Mouse (Mus musculus): Measurements from ENCODE around the gene Mmd2. TPM values are rescaled to one million over a fixed set of nuclear protein-coding genes. Genes with fewer than 3 reads are reported as not detected.
A peak's percentile ranks its signal among the peaks of the same experiment; 100 is the strongest.

Gene Mmd2
- polyA plus RNA-seq, 1 experiment: not detected

DNA sequence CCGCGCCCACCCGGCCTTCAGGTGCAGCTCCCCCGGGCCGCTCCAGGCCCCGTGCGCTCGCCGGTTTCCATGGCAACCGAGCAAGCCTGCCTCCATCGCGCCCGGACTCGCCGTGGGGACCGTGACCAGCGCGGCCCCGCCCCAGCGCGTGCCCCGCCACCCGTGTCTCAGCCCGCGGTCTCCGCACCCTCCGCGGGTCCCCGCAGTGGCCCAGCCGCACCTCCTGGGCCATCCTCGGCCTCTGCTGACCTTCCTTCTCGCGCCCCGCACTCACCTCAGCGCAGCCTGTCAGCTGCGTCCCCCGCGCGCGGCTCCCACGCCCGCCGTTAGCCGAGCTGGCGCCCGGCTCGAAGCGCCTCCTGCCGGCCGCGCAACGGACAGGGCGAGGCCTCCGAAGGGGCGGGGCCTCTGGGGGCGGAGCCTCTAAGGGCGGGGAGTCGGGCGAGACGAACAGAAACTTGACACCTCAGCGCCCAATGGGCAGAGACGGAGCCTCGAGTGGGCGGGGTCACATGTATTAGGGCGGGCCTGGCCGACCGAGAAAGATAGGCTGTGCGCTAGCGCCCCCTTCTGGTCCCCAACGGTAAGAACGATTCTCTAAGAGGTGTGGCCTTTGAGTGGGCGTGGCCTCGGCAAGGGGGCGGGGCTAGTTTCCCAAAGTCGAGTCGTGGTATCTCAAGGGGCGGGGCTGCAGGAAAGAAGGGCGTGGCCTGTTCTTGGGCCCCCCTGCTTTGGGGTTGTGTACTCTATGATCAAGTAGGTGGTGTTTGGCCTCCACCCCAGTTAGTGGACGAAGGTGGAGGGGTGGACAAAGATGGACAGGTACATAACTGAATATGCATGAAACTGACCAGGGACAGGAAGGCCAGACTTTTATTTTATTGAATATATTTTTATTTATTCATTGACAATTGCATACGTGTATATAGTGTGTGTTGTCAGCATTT, 57.6 kb downstream of the Mmd2 start, which contains the start of gene Radil:
Radil (minus strand) TSS at position 393 of the 947 bp plus-strand sequence.
- peak within 1 kb of the TSS; percentile 54 for H3K4me3 ChIP-seq (ENCODE audit: insufficient read depth, low read length)
- no peak for TF ChIP-seq POLR2A (IDR thresholded peaks at IDR 0.05; ENCODE audit: borderline replicate concordance, low read depth, low read length)
- TF ChIP-seq CTCF (IDR thresholded peaks at IDR 0.05; ENCODE audit: low read depth, low read length): peak; percentile 55
- no peaks in the 10 kb centered on the region for H3K4me1 ChIP-seq (ENCODE audit: control insufficient read depth, insufficient read depth, low read length)
- no peak within 1 kb of the TSS for H3K27ac ChIP-seq (ENCODE audit: insufficient read depth, low read depth, low read length)

DNA sequence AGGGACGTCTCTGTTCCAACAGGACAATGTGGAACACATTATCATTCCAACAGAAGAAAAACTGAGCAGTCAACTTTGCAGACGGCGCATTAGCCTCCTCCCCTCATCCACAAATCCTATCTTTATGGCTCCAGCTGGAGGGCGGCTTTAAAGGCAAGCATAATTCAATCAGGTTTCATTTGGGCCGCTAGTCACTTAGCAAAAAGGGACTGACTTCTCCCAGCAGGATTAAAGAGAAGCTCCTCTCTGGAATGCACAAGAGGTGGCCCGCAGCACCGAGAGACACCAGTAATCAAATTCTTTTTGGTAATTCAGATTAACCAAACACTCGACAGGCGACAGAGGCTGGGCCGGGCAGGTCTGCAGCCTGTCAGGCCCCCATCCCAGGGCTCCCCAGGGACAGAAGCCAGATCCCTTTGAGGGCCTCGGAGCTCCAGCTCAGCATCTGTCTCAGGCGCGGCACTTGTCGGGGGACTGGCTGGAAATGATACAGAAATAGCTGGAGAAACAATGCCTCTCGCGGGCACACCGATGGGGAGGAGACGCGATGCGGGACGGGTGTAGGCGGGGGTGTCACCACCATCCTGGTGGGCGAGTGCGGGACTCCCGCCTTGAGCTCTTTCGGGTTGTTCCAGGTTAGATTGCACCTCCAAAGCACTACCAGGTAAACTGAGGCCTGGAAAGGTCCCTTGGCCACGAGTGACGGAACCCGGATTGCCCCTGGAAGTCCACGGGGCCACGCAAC, 58.5 kb downstream of the Mmd2 start:
- no peak for TF ChIP-seq CTCF (IDR thresholded peaks at IDR 0.05; ENCODE audit: low read depth, low read length)
- TF ChIP-seq POLR2A (IDR thresholded peaks at IDR 0.05; ENCODE audit: borderline replicate concordance, low read depth, low read length): no peak
- no peak overlapping the region for H3K27ac ChIP-seq (ENCODE audit: insufficient read depth, low read depth, low read length)
- peak overlapping the region; percentile 54 for H3K4me3 ChIP-seq (ENCODE audit: insufficient read depth, low read length)
- no peaks in the 10 kb centered on the region for H3K4me1 ChIP-seq (ENCODE audit: control insufficient read depth, insufficient read depth, low read length)

DNA sequence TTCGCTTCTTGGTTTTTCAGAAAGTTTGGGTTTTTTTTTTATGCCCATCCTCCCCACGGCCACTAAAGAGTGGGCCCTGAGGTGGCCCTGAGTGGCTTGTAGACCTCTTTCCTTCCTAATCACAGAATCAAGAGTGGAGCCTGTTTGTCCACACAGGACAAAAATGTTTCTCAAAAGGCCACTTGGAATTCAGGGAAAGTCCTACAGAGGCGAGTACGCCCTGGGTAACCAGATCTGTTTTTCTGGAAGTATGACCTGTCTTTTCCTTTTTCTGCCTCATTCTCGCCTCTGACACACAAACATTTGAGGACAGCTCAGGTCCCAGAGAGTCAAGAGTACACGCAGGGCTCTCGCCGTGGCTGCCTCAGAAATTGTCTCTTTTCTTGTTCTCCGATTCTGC, 59.2 kb downstream of the Mmd2 start:
- no peak overlapping the region for H3K4me3 ChIP-seq (ENCODE audit: insufficient read depth, low read length)
- H3K27ac ChIP-seq (ENCODE audit: insufficient read depth, low read depth, low read length): no peak overlapping the region
- H3K4me1 ChIP-seq (ENCODE audit: control insufficient read depth, insufficient read depth, low read length): no peaks in the 10 kb centered on the region
- no peak for TF ChIP-seq CTCF (IDR thresholded peaks at IDR 0.05; ENCODE audit: low read depth, low read length)
- TF ChIP-seq POLR2A (IDR thresholded peaks at IDR 0.05; ENCODE audit: borderline replicate concordance, low read depth, low read length): no peak

DNA sequence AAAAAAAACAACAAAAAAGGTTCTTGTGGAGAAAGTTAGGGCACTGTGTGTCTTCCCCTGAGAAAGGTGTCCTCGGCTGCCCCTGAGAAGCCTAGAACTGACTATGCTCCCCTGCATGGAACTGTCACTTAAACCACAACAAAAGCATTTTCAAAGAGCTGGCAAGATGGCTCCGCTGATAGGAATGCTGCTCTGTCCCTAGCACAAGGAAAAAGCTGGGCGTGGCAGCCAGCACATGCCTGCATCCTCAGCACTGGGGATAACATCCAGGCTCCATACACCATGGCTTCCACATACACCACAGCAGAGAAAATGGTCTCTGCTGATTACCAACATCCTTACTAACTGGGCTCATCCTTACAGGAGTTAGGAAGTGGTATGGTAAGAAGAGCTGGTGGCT, 61.5 kb downstream of the Mmd2 start:
- H3K27ac ChIP-seq (ENCODE audit: insufficient read depth, low read depth, low read length): no peak overlapping the region
- TF ChIP-seq POLR2A (IDR thresholded peaks at IDR 0.05; ENCODE audit: borderline replicate concordance, low read depth, low read length) (no peak), CTCF (IDR thresholded peaks at IDR 0.05; ENCODE audit: low read depth, low read length) (no peak)
- H3K4me1 ChIP-seq (ENCODE audit: control insufficient read depth, insufficient read depth, low read length): no peaks in the 10 kb centered on the region
- H3K4me3 ChIP-seq (ENCODE audit: insufficient read depth, low read length): no peak overlapping the region

DNA sequence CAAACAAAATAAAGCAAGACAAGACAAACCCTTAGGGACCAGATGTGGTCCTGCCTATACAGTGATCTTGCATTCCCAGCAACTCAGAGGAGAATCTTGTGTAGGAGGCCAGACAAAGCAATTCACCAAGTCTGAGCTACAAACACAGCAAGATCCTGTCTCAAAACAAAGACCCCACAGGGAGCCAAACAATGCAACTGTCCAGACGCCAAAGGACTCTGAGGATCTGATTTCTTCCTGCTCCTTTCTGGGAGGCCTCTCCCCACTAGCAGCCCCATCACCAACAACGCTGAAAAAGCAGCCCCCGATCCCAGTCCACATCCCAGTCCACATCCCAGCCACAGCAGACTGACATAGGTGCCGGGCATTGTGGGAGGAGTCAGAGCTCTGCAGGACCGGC, 62.3 kb downstream of the Mmd2 start:
- H3K27ac ChIP-seq (ENCODE audit: insufficient read depth, low read depth, low read length): no peak overlapping the region
- H3K4me3 ChIP-seq (ENCODE audit: insufficient read depth, low read length): no peak overlapping the region
- TF ChIP-seq POLR2A (IDR thresholded peaks at IDR 0.05; ENCODE audit: borderline replicate concordance, low read depth, low read length) (no peak), CTCF (IDR thresholded peaks at IDR 0.05; ENCODE audit: low read depth, low read length) (no peak)
- no peaks in the 10 kb centered on the region for H3K4me1 ChIP-seq (ENCODE audit: control insufficient read depth, insufficient read depth, low read length)

DNA sequence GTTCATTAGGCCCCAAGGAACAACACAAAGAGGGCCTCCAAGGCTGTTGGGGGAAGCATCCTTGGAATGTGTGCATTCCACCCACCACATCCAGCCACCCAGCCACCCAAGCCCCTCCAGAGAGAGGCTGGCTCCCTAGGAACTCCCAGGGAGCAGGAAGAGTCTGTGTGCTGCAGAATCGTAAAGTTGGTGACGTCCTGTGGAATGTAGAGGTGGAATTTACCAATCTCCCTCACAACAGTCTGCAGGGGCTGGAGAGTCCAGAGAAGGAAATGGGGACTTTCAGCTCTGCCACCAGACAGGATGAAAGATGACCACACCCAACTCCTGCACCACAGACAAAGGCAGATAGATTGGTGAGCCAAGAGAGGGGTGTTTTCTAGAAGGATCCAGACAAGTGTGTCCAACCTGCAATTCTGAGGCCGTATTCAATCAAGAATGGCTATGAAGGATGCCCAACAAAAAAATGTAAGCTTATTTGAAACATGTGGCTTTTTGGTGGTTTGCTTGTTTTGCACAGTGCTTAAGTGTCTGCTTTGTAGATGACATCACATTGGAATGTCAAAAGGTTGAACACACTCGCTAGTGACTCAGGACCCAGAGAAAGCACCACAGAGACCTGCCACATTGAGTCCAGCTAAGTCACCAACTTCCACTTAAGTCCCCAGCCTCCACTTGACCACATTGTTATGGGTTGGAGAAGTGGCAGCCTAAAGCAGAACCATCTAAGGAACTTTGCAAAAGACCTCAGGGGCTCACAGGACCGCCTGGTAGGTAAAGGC, 63.4 kb downstream of the Mmd2 start:
- TF ChIP-seq CTCF (IDR thresholded peaks at IDR 0.05; ENCODE audit: low read depth, low read length): no peak
- TF ChIP-seq POLR2A (IDR thresholded peaks at IDR 0.05; ENCODE audit: borderline replicate concordance, low read depth, low read length): no peak
- no peak overlapping the region for H3K27ac ChIP-seq (ENCODE audit: insufficient read depth, low read depth, low read length)

DNA sequence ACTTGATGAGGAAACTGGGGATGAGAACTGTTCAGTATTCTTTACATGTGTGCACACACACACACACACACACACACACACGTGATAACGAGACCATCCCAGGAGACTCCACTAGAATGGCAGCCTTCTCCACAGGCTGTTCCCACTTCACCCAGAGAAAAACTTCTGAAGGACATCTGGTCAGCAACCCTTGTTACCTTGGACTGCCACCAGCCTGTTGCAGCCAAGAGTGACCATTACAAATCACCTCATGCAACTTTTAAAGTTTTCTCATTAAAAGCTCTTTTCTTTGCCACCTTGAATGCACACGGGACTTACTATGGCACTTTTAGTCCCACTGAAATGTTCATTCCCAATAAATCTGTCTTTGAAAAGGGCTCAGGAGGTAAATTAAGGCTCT, 71.3 kb downstream of the Mmd2 start:
- H3K27ac ChIP-seq (ENCODE audit: insufficient read depth, low read depth, low read length): no peak overlapping the region
- TF ChIP-seq POLR2A (IDR thresholded peaks at IDR 0.05; ENCODE audit: borderline replicate concordance, low read depth, low read length): no peak
- no peak for TF ChIP-seq CTCF (IDR thresholded peaks at IDR 0.05; ENCODE audit: low read depth, low read length)
- no peaks in the 10 kb centered on the region for H3K4me1 ChIP-seq (ENCODE audit: control insufficient read depth, insufficient read depth, low read length)
- H3K4me3 ChIP-seq (ENCODE audit: insufficient read depth, low read length): no peak overlapping the region

More for the DNA sequence above, 63.4 kb downstream of the Mmd2 start:
- Histone ChIP-seq H3K4me1 (ENCODE audit: control insufficient read depth, insufficient read depth, low read length) (no peaks in the 10 kb centered on the region), H3K4me3 (ENCODE audit: insufficient read depth, low read length) (no peak overlapping the region)

DNA sequence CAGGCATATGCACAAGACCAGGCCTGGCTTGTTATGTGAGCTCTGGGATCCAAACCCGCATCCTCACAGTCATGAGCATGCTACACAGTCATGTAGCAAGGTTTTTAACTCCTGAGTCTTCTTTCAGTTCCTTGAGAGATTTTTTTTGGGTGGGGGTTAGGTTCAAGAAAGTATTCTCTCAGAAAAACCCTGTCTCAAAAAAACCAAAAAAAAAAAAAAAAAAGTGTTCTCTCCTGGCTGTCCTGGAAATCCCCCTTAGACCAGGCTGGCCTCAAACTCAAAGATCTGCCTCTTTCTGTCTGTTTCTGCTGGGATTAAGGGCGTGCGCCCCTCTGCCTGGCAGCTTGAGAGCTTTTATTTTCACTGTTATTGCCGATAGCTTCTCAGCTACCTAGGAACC, 73.2 kb downstream of the Mmd2 start:
- H3K4me1 ChIP-seq (ENCODE audit: control insufficient read depth, insufficient read depth, low read length): no peaks in the 10 kb centered on the region
- H3K27ac ChIP-seq (ENCODE audit: insufficient read depth, low read depth, low read length): no peak overlapping the region
- TF ChIP-seq CTCF (IDR thresholded peaks at IDR 0.05; ENCODE audit: low read depth, low read length): no peak
- TF ChIP-seq POLR2A (IDR thresholded peaks at IDR 0.05; ENCODE audit: borderline replicate concordance, low read depth, low read length): no peak
- H3K4me3 ChIP-seq (ENCODE audit: insufficient read depth, low read length): no peak overlapping the region

DNA sequence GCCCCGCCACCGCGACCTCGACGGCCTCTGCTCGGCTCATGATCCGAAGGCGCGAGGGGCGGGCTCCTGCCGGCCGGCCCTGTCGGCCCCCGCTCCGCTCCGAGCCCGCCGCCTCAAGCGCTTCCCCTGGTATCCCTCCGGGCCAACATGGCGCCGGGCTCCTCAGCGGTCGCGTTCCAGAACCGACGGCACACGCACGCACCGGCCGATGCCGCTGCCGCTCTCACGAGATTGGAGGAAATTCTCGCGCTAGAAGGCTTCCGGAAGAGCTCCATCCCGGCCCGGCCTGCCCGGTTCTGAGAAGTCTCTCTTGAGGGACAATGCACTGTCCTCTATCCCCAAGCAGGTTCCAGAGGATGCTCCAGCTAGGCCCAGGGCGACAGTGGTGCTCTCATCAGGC, 78.7 kb downstream of the Mmd2 start, which contains the start of gene Papolb:
Papolb (minus strand) TSS at position 162 of the 400 bp plus-strand sequence.
- no peak within 1 kb of the TSS for H3K4me3 ChIP-seq (ENCODE audit: insufficient read depth, low read length)
- H3K4me1 ChIP-seq (ENCODE audit: control insufficient read depth, insufficient read depth, low read length): no peaks in the 10 kb centered on the region
- no peak within 1 kb of the TSS for H3K27ac ChIP-seq (ENCODE audit: insufficient read depth, low read depth, low read length)
- TF ChIP-seq POLR2A (IDR thresholded peaks at IDR 0.05; ENCODE audit: borderline replicate concordance, low read depth, low read length): no peak
- no peak for TF ChIP-seq CTCF (IDR thresholded peaks at IDR 0.05; ENCODE audit: low read depth, low read length)

All from bone marrow macrophage, adult 2 months (primary cell).